Mouse (Mus musculus): ENCODE results near the gene Pcca. TPM values are rescaled to one million over a fixed set of nuclear protein-coding genes. Genes with fewer than 3 reads are reported as not detected.

Gene Pcca
- polyA plus RNA-seq, 1 experiment from 2014 or later: 31.6 TPM

- Histone ChIP-seq H3K27me3 (ENCODE audit: control insufficient read depth, insufficient read depth, low read length) (no peaks in the 10 kb centered on the region), H3K4me2 (replicated peaks; ENCODE audit: low read depth, low read length) (no peak overlapping the region), H3K9me3 (ENCODE audit: control insufficient read depth, low read length) (no peaks in the 10 kb centered on the region), H3K27ac (ENCODE audit: low read depth, low read length) (no peak overlapping the region), H3K9ac (ENCODE audit: low read depth, low read length) (no peak overlapping the region), H3K4me1 (replicated peaks; ENCODE audit: control insufficient read depth, insufficient read depth, low read length) (no peaks in the 10 kb centered on the region), H3K4me3 (ENCODE audit: low read depth, low read length) (no peak overlapping the region), H3K36me3 (ENCODE audit: control insufficient read depth, insufficient read depth, low read length) (peaks cover 3% of the 10 kb centered on the region; the same call in 1 of the 2 replicates)
- 97% methylated on average over 1 of the region's 1 CpGs for WGBS
- no peak for DNase-seq (ENCODE audit: low spot score)
- ATAC-seq (ENCODE audit: low FRiP score): no peak
Measured at GRCm38 (mm10) chr14:122917676-122918075, 383.6 kb downstream of the Pcca start.

GRCm38 (mm10) chr14:122920011-122920410 is 385.9 kb downstream of the Pcca start:
- no peaks in the 10 kb centered on the region for H3K27me3 ChIP-seq (ENCODE audit: control insufficient read depth, insufficient read depth, low read length)
- no peak overlapping the region for H3K9ac ChIP-seq (ENCODE audit: low read depth, low read length)
- no peak overlapping the region for H3K4me3 ChIP-seq (ENCODE audit: low read depth, low read length)
- no peaks in the 10 kb centered on the region for H3K4me1 ChIP-seq (replicated peaks; ENCODE audit: control insufficient read depth, insufficient read depth, low read length)
- H3K27ac ChIP-seq (ENCODE audit: low read depth, low read length): no peak overlapping the region
- H3K9me3 ChIP-seq (ENCODE audit: control insufficient read depth, low read length): no peaks in the 10 kb centered on the region
- no peak for DNase-seq (ENCODE audit: low spot score)
- H3K4me2 ChIP-seq (replicated peaks; ENCODE audit: low read depth, low read length): no peak overlapping the region
- ATAC-seq (ENCODE audit: low FRiP score): no peak
- 80% methylated on average over 5 of the region's 5 CpGs for WGBS
- peaks cover 3% of the 10 kb centered on the region; the same call in 1 of the 2 replicates for H3K36me3 ChIP-seq (ENCODE audit: control insufficient read depth, insufficient read depth, low read length)

- Histone ChIP-seq H3K36me3 (ENCODE audit: control insufficient read depth, insufficient read depth, low read length) (no peaks in the 10 kb centered on the region), H3K4me1 (replicated peaks; ENCODE audit: control insufficient read depth, insufficient read depth, low read length) (no peaks in the 10 kb centered on the region), H3K4me2 (replicated peaks; ENCODE audit: low read depth, low read length) (no peak overlapping the region), H3K4me3 (ENCODE audit: low read depth, low read length) (no peak overlapping the region), H3K9ac (ENCODE audit: low read depth, low read length) (no peak overlapping the region), H3K27me3 (ENCODE audit: control insufficient read depth, insufficient read depth, low read length) (no peaks in the 10 kb centered on the region), H3K27ac (ENCODE audit: low read depth, low read length) (no peak overlapping the region), H3K9me3 (ENCODE audit: control insufficient read depth, low read length) (no peaks in the 10 kb centered on the region)
- no peak for DNase-seq (ENCODE audit: low spot score)
- no peak for ATAC-seq (ENCODE audit: low FRiP score)
- WGBS: 83% methylated on average over 1 of the region's 1 CpGs
Measured at GRCm38 (mm10) chr14:122936460-122936859, 402.3 kb downstream of the Pcca start.

Other genes with a start within 250 kb of the Pcca start
- 0.99 and 1.6 TPM in 2 replicates for gene Gm5089, start 83.2 kb upstream of the Pcca start, polyA plus RNA-seq (2014; fragmentation: Nextera tagmentation; extraction: Ambion mirVana)
- 19.1 and 20.1 TPM in 2 replicates for gene Zic5, start 68.6 kb upstream of the Pcca start, polyA plus RNA-seq (2014; fragmentation: Nextera tagmentation; extraction: Ambion mirVana)
- gene Zic2, start 58.9 kb upstream of the Pcca start, polyA plus RNA-seq (2014; fragmentation: Nextera tagmentation; extraction: Ambion mirVana): 9.5 and 11.2 TPM in 2 replicates
- 0.35 and 0.76 TPM in 2 replicates for gene Gm10837, start 43.7 kb upstream of the Pcca start, polyA plus RNA-seq (2014; fragmentation: Nextera tagmentation; extraction: Ambion mirVana)